Mouse (Mus musculus): Measurements from ENCODE around the gene Rpgr.

DNA sequence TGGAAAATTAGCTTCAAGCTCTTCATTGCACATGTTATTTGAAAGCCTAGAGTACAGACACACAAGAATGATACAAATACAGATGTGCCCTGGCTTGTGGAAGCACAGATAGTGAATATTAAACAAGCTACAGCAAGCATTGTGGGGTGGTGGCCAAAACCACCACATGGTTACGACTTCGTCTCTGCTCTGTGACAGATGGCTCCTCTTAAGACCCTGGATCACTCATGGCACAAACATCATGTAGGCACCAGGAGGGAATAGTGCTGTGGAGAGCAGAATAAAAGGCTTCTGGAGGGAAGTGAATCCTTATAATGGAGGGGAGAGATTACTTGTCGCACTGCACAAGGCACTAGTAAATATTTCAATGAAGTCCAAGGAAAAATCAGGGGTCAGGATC is 120.9 kb downstream of the Rpgr start:
- TF ChIP-seq CTCF (IDR thresholded peaks at IDR 0.05; ENCODE audit: low read depth): no peak
- no peak for TF ChIP-seq EP300 (optimal IDR thresholded peaks at IDR 0.05)

Measured in stomach, postnatal 0 days (tissue).